Mouse (Mus musculus) liver, embryonic 13.5 days (tissue): Measurements from ENCODE around the gene Nrp1. TPM values are rescaled to one million over a fixed set of nuclear protein-coding genes. Genes with fewer than 3 reads are reported as not detected.

Experiments
- ATAC-seq: fragments of 200-750 bp; cut with Nextera tagmentation; 2 replicates; pipeline ENCODE4 v1.8.0; 2017; ENCODE audit warnings: low read depth, mild to moderate bottlenecking, moderate number of reproducible peaks, moderate library complexity
- DNase-seq: peaks from one replicate; pipeline ENCODE4 v3.0.0; 2022
- H3K27ac ChIP-seq: fragments of 300-500 bp; sonication (generic); 2 replicates; pipeline ENCODE4 v1.5.1; 2015; ENCODE audit warnings: moderate library complexity, mild to moderate bottlenecking, inconsistent platforms
- H3K27me3 ChIP-seq: fragments of 300-500 bp; sonication (generic); 2 replicates; pipeline ENCODE4 v1.6.1; 2015; ENCODE audit warnings: mild to moderate bottlenecking, inconsistent platforms
- H3K36me3 ChIP-seq: fragments of 300-500 bp; sonication (generic); 2 replicates; pipeline ENCODE4 v1.6.1; 2015; ENCODE audit warnings: mild to moderate bottlenecking, inconsistent platforms
- H3K4me1 ChIP-seq: fragments of 300-500 bp; sonication (generic); replicated peaks from 2 replicates; pipeline ENCODE4 v1.6.1; 2015; ENCODE audit warnings: inconsistent platforms
- H3K4me2 ChIP-seq: fragments of 300-500 bp; sonication (generic); 2 replicates; pipeline ENCODE4 v1.6.1; 2015; ENCODE audit warnings: inconsistent platforms, mild to moderate bottlenecking, moderate library complexity
- H3K4me3 ChIP-seq: fragments of 300-500 bp; sonication (generic); replicated peaks from 2 replicates; pipeline ENCODE4 v1.5.1; 2015; ENCODE audit warnings: mild to moderate bottlenecking, inconsistent platforms
- H3K9ac ChIP-seq: fragments of 300-500 bp; sonication (generic); 2 replicates; pipeline ENCODE4 v1.6.1; 2015; ENCODE audit warnings: mild to moderate bottlenecking, inconsistent platforms
- H3K9me3 ChIP-seq: fragments of 300-500 bp; sonication (generic); replicated peaks from 2 replicates; pipeline ENCODE4 v1.6.1; 2016; ENCODE audit warnings: inconsistent platforms
- WGBS: fragments of 180-500 bp; shearing (Covaris S2); methylation state at CpG from one replicate; pipeline ENCODE4 v1.1.7; 2015; ENCODE audit not compliant: insufficient replicate concordance; 5-methylcytosine and 5-hydroxymethylcytosine counted together
- polyA plus RNA-seq: library from polyadenylated mRNA; unstranded; fragments of >200 nt; fragmentation: Nextera tagmentation; extraction: Ambion mirVana; gene quantifications from 2 replicates; pipeline ENCODE4 v1.2.1, GENCODE M21; 2015

The Nrp1 gene
- polyA plus RNA-seq, 1 experiment from 2014 or later: 14.7 TPM

DNA sequence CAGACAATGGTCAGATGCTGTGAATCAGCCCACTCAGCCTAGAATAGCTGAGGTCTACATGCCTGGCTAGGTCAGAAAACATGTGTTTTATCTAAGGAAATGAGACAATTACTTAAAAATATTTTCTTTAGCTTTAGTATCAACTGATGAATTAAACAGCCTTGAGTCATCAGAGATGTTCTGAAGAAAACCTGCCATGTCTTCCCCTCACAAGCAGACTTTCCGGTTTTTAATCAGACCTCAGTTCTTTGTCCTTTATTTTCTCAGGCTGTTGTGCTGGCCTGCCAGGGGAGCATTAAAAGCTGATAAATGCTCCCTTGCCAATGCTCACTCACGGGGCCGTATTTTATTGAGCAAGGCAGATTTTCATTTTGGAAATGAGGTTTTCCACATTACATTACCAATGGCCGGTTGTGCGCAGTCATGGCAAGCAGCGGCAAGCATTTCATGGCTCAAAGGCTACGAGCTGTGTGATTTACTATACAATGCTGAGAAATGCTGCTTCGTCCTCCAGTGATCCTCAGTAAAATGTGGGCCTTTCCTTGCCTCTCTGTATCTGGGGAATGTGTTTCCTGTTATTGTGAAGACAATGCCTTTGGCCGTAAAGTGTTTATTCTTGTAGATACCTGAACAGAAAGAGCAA, 92.1 kb downstream of the Nrp1 start:
- 67% methylated on average over 9 of the region's 9 CpGs for WGBS
- Histone ChIP-seq H3K4me3 (no peak overlapping the region), H3K4me1 (no peaks in the 10 kb centered on the region), H3K4me2 (no peak overlapping the region), H3K9me3 (no peaks in the 10 kb centered on the region), H3K27ac (no peak overlapping the region), H3K9ac (no peak overlapping the region), H3K36me3 (no peaks in the 10 kb centered on the region), H3K27me3 (no peaks in the 10 kb centered on the region)
- ATAC-seq (no peak), DNase-seq (no peak)

- H3K27me3 ChIP-seq: no peaks in the 10 kb centered on the region
- 30% methylated on average over 1 of the region's 1 CpGs for WGBS
- no peaks in the 10 kb centered on the region for H3K4me1 ChIP-seq
- no peak overlapping the region for H3K9ac ChIP-seq
- no peak overlapping the region for H3K4me3 ChIP-seq
- H3K9me3 ChIP-seq: no peaks in the 10 kb centered on the region
- H3K27ac ChIP-seq: no peak overlapping the region
- no peak overlapping the region for H3K4me2 ChIP-seq
- DNase-seq: no peak
- ATAC-seq: no peak
- no peaks in the 10 kb centered on the region for H3K36me3 ChIP-seq
These were observed 92.7 kb downstream of the Nrp1 start for GRCm38 (mm10) chr8:128451121-128451520.

DNA sequence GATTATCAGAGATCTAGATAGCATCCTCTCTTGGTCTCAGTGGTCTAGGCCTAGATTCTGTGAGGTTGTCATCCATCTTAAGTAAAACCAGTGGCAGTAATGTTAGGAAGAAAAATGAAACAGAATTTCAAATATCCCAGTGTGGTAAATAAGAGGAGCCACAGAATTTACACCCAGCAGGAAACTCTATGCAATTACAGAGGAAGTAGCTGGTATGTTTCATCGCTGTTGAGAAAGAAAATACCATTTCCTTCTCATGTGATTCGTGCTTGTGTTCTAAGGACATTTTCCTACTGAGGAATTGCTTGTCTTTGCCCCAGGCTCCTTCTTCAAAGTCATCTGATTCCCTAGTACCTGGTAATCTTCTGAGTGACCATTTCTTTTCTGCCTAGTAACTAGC, 95.1 kb downstream of the Nrp1 start:
- Histone ChIP-seq H3K9me3 (no peaks in the 10 kb centered on the region), H3K4me2 (no peak overlapping the region), H3K9ac (no peak overlapping the region), H3K4me3 (no peak overlapping the region), H3K27ac (no peak overlapping the region), H3K4me1 (no peaks in the 10 kb centered on the region), H3K27me3 (no peaks in the 10 kb centered on the region), H3K36me3 (no peaks in the 10 kb centered on the region)
- 28% methylated on average over 2 of the region's 2 CpGs for WGBS
- ATAC-seq (no peak), DNase-seq (no peak)

DNA sequence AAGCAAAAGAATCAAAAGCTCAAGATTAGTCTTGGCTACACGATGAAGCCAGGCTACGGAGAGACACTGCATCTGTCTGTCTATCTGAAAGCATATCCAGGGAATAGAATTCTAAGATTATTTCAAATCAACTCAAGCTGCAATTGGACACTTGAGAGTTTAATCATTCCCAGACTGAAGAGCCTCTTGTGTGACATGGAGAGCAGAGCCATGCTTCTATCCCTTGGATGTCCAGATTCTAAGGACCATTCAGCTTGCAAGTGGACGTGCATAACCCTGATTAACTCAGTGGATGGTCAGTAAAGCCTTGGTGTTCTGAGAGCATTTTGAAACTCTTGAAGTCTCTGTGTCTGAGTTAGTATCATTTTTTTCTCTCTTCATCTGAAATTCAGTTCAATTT, 95.6 kb downstream of the Nrp1 start:
- DNase-seq: no peak
- Histone ChIP-seq H3K36me3 (0 out of 2 replicates have a peak, but pooled peaks cover 1% of the 10 kb centered on the region), H3K4me1 (no peaks in the 10 kb centered on the region)

DNA sequence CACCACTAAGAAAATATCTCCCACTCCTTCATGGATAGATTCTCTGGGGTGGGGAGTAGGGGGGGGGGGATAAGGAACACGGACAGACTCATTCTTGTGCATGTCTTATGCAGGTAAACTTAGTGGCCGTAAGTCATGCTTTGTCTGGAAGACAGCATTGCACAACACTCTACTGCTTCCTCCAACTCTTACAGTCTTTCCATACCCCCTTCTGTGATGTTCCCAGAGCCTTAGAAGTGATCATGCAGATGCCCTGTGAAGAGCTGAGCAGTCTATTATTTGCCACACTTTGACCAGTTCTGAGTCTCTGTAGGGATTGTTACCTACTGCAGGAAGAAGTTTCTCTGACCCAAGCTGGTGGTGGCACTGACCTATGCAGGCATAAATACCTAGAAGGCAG, 98.9 kb downstream of the Nrp1 start:
- no peak for ATAC-seq
- H3K36me3 ChIP-seq: 0 out of 2 replicates have a peak, but pooled peaks cover 3% of the 10 kb centered on the region
- no peak overlapping the region for H3K27ac ChIP-seq
- H3K4me3 ChIP-seq: no peak overlapping the region
- no peaks in the 10 kb centered on the region for H3K4me1 ChIP-seq
- H3K27me3 ChIP-seq: no peaks in the 10 kb centered on the region
- no peak overlapping the region for H3K9ac ChIP-seq
- WGBS: 72% methylated on average over 2 of the region's 2 CpGs
- H3K4me2 ChIP-seq: no peak overlapping the region
- H3K9me3 ChIP-seq: no peaks in the 10 kb centered on the region
- DNase-seq: no peak

More for the DNA sequence above, 95.6 kb downstream of the Nrp1 start:
- H3K27ac ChIP-seq: no peak overlapping the region
- H3K4me3 ChIP-seq: no peak overlapping the region
- H3K9ac ChIP-seq: no peak overlapping the region
- H3K9me3 ChIP-seq: no peaks in the 10 kb centered on the region
- ATAC-seq: no peak
- H3K4me2 ChIP-seq: no peak overlapping the region
- H3K27me3 ChIP-seq: no peaks in the 10 kb centered on the region
- WGBS: 63% methylated on average over 3 of the region's 3 CpGs

GRCm38 (mm10) chr8:128459704-128460103, 101.3 kb downstream of the Nrp1 start:
- H3K4me2 ChIP-seq: no peak overlapping the region
- H3K4me3 ChIP-seq: no peak overlapping the region
- no peak overlapping the region for H3K27ac ChIP-seq
- no peaks in the 10 kb centered on the region for H3K27me3 ChIP-seq
- DNase-seq (no peak), ATAC-seq (no peak)
- H3K36me3 ChIP-seq: 0 out of 2 replicates have a peak, but pooled peaks cover 3% of the 10 kb centered on the region
- no peaks in the 10 kb centered on the region for H3K9me3 ChIP-seq
- H3K4me1 ChIP-seq: no peaks in the 10 kb centered on the region
- H3K9ac ChIP-seq: no peak overlapping the region
- 31% methylated on average over 1 of the region's 1 CpGs for WGBS

- Histone ChIP-seq H3K4me2 (no peak overlapping the region), H3K4me3 (no peak overlapping the region), H3K27ac (no peak overlapping the region), H3K36me3 (peaks cover 3% of the 10 kb centered on the region; the same call in 1 of the 2 replicates), H3K9me3 (no peaks in the 10 kb centered on the region), H3K4me1 (no peaks in the 10 kb centered on the region), H3K9ac (no peak overlapping the region), H3K27me3 (no peaks in the 10 kb centered on the region)
- ATAC-seq (no peak), DNase-seq (no peak)
These were observed 103.3 kb downstream of the Nrp1 start for GRCm38 (mm10) chr8:128461716-128462115.

DNA sequence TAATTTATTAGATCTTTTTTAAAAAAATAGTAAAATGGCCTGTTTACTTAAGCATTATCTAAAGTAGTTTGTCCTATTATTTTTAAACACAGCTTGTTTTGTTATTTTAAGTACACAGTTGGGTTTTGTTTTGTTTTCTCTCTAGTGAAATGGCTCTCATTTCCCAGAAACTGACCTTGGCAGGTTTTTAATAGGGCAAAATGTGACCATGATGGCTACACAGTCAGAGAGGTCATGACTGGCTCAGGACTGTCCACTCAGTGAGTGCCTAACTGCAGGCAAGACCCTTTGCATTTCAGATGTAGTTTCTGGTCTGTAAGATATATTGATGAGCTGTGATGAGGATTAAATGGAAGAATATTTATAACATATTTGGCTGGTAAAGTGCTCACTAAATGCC, 104.8 kb downstream of the Nrp1 start:
- DNase-seq (no peak), ATAC-seq (no peak)
- H3K9me3 ChIP-seq: no peaks in the 10 kb centered on the region
- no peak overlapping the region for H3K4me2 ChIP-seq
- no peak overlapping the region for H3K27ac ChIP-seq
- peaks cover 3% of the 10 kb centered on the region; the same call in 1 of the 2 replicates for H3K36me3 ChIP-seq
- H3K9ac ChIP-seq: no peak overlapping the region
- no peaks in the 10 kb centered on the region for H3K27me3 ChIP-seq
- no peak overlapping the region for H3K4me3 ChIP-seq
- H3K4me1 ChIP-seq: no peaks in the 10 kb centered on the region

DNA sequence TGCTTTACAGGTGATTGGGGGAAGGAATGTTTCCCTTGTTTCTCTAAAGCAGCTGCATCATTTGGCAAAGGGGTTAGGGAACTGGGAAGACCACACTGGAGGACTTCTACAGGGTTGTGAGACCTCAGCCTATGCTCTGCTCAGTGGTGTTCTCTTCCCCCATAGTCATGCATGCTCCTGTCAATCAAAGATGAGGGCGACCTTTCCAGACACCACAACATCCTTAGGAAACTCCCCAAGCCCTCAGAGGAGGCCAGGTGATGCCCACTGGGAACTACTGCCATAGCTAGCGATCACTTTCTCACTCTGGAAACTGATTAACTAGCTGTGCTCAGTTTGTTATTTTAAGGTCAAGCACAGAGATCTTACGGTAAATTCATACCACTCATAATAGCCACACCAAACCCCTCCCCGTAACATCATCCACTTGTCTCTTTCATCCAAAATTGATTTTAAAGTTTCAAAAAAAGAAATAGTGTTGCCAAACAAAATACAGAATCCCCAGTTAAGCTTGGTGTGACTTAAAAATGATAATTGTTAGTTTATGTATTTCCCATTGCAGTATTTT, 105.7 kb downstream of the Nrp1 start:
- DNase-seq (no peak), ATAC-seq (no peak)
- Histone ChIP-seq H3K9ac (no peak overlapping the region), H3K4me1 (no peaks in the 10 kb centered on the region), H3K9me3 (no peaks in the 10 kb centered on the region), H3K36me3 (peaks cover 6% of the 10 kb centered on the region; the same call in 1 of the 2 replicates), H3K4me2 (no peak overlapping the region), H3K27ac (no peak overlapping the region), H3K27me3 (no peaks in the 10 kb centered on the region), H3K4me3 (no peak overlapping the region)
- WGBS: 61% methylated on average over 4 of the region's 4 CpGs

DNA sequence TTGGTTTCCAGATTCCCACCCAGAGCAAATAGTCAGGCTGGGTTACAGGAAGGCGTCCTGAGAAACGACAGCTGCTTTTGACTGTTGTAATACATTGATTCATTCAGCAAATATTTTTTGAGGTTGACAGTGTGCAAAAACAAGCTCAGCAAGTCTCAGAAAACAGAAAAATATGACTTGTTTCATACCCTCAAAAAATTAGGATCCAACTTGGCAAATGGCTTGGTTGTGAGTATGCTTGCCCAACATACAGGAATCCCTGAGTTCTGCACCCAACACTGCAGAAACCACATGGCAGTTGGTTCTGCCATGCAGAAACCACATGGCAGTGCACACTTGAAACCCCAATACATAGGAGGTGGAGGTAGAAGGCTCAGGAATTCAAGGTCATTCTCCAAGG, 107.1 kb downstream of the Nrp1 start:
- peaks cover 10% of the 10 kb centered on the region; the same call in 1 of the 2 replicates for H3K36me3 ChIP-seq
- no peak overlapping the region for H3K27ac ChIP-seq
- no peak for ATAC-seq

GRCm38 (mm10) chr8:128466681-128467430, 108.5 kb downstream of the Nrp1 start:
- Histone ChIP-seq H3K9ac (no peak overlapping the region), H3K4me1 (no peaks in the 10 kb centered on the region), H3K36me3 (peaks cover 10% of the 10 kb centered on the region; the same call in 1 of the 2 replicates), H3K27me3 (no peaks in the 10 kb centered on the region), H3K4me3 (no peak overlapping the region), H3K4me2 (no peak overlapping the region), H3K9me3 (no peaks in the 10 kb centered on the region), H3K27ac (no peak overlapping the region)
- DNase-seq: no peak
- no peak for ATAC-seq
- 52% methylated on average over 4 of the region's 4 CpGs for WGBS

More for the DNA sequence above, 107.1 kb downstream of the Nrp1 start:
- WGBS: 74% methylated on average over 2 of the region's 2 CpGs
- Histone ChIP-seq H3K4me2 (no peak overlapping the region), H3K4me1 (no peaks in the 10 kb centered on the region), H3K9me3 (no peaks in the 10 kb centered on the region), H3K9ac (no peak overlapping the region), H3K4me3 (no peak overlapping the region), H3K27me3 (no peaks in the 10 kb centered on the region)
- DNase-seq: no peak
